8 mouse cellular contexts compared by ENCODE assay signal in genomic region chr4:86576120-86576541, GRCm38 (mm10). TPM values are rescaled to one million over a fixed set of nuclear protein-coding genes. Genes with fewer than 3 reads are reported as not detected.
DNase-seq lines count a peak whose midpoint lies in the region; ATAC-seq lines count a peak whose summit lies in the region.

No protein-coding gene starts in this region.

- ATAC-seq in forebrain, embryonic 14.5 days, result peak; percentile 2; the same call in 1 of the 2 replicates
- ATAC-seq in kidney, embryonic 14.5 days (ENCODE audit: low FRiP score, low TSS enrichment), result no peak
- ATAC-seq in liver, embryonic 16.5 days (ENCODE audit: low read depth), result no peak

- no peaks in the 10 kb centered on the region for H3K27me3 ChIP-seq in forebrain, embryonic 14.5 days (replicated peaks; ENCODE audit: control insufficient read depth, insufficient read depth, low read length)
- H3K27me3 ChIP-seq in kidney, embryonic 14.5 days (ENCODE audit: control insufficient read depth, insufficient read depth, low read length), result no peaks in the 10 kb centered on the region
- H3K27me3 ChIP-seq in liver, embryonic 16.5 days (ENCODE audit: control insufficient read depth, insufficient read depth, low read depth, low read length), result no peaks in the 10 kb centered on the region

- H3K4me2 ChIP-seq in forebrain, embryonic 14.5 days (ENCODE audit: low read length), result peak overlapping the region; percentile 88
- H3K4me2 ChIP-seq in kidney, embryonic 14.5 days (replicated peaks; ENCODE audit: low read depth, low read length), result peak overlapping the region; percentile 65
- H3K4me2 ChIP-seq in liver, embryonic 16.5 days (ENCODE audit: low read depth, low read length), result peak overlapping the region; percentile 82

- peaks cover 17% of the 10 kb centered on the region for H3K36me3 ChIP-seq in forebrain, embryonic 14.5 days (ENCODE audit: control insufficient read depth, insufficient read depth, low read length)
- peaks cover 22% of the 10 kb centered on the region; the same call in 1 of the 2 replicates for H3K36me3 ChIP-seq in kidney, embryonic 14.5 days (ENCODE audit: control insufficient read depth, insufficient read depth, low read length)
- peaks cover 6% of the 10 kb centered on the region for H3K36me3 ChIP-seq in liver, embryonic 16.5 days (ENCODE audit: control insufficient read depth, insufficient read depth)

- peak overlapping the region; percentile 98 for H3K9ac ChIP-seq in forebrain, embryonic 14.5 days (ENCODE audit: low read length)
- H3K9ac ChIP-seq in kidney, embryonic 14.5 days (ENCODE audit: low read depth, low read length), result peak overlapping the region; percentile 95
- H3K9ac ChIP-seq in liver, embryonic 16.5 days (ENCODE audit: low read depth, low read length), result peak overlapping the region; percentile 86

- H3K9me3 ChIP-seq in forebrain, embryonic 14.5 days (replicated peaks; ENCODE audit: control insufficient read depth, low read length), result no peaks in the 10 kb centered on the region
- no peaks in the 10 kb centered on the region for H3K9me3 ChIP-seq in kidney, embryonic 14.5 days (ENCODE audit: control insufficient read depth, low read length)
- no peaks in the 10 kb centered on the region for H3K9me3 ChIP-seq in liver, embryonic 16.5 days (replicated peaks; ENCODE audit: control insufficient read depth, low read length)

- peak overlapping the region; percentile 96 for H3K27ac ChIP-seq in forebrain, embryonic 14.5 days (ENCODE audit: low read depth, low read length)
- peak overlapping the region; percentile 98 for H3K27ac ChIP-seq in kidney, embryonic 14.5 days (ENCODE audit: low read depth, low read length)
- H3K27ac ChIP-seq in liver, embryonic 16.5 days (ENCODE audit: low read length), result peak overlapping the region; percentile 96

- DNase-seq in right cerebral cortex, adult 18-20 months, result peak; percentile 48
- DNase-seq in right cerebral cortex, postnatal 25 days, result no peak
- DNase-seq in adipocyte (ENCODE audit: low spot score), result peak; percentile 36
- DNase-seq in forebrain, embryonic 14.5 days (ENCODE audit: low spot score), result peak; percentile 61
- DNase-seq in retina, postnatal 1 day, result peak; percentile 61
- no peak for DNase-seq in ovary, adult 18-20 months (ENCODE audit: low spot score)

- peak overlapping the region; percentile 89 for H3K4me3 ChIP-seq in forebrain, embryonic 14.5 days (ENCODE audit: low read depth, low read length)
- peak overlapping the region; percentile 89 for H3K4me3 ChIP-seq in kidney, embryonic 14.5 days (ENCODE audit: low read length)
- H3K4me3 ChIP-seq in liver, embryonic 16.5 days (ENCODE audit: low read depth, low read length), result peak overlapping the region; percentile 79

- WGBS in forebrain, embryonic 14.5 days, result under 1% methylated on average over 20 of the region's 20 CpGs
- under 1% methylated on average over 20 of the region's 20 CpGs for WGBS in kidney, embryonic 14.5 days
- under 1% methylated on average over 20 of the region's 20 CpGs for WGBS in liver, embryonic 16.5 days (ENCODE audit: insufficient replicate concordance)

- peaks cover 14% of the 10 kb centered on the region for H3K4me1 ChIP-seq in forebrain, embryonic 14.5 days (ENCODE audit: control insufficient read depth, insufficient read depth, low read length)
- H3K4me1 ChIP-seq in kidney, embryonic 14.5 days (ENCODE audit: control insufficient read depth, insufficient read depth, low read length), result peaks cover 14% of the 10 kb centered on the region
- peaks cover 22% of the 10 kb centered on the region for H3K4me1 ChIP-seq in liver, embryonic 16.5 days (ENCODE audit: control insufficient read depth, low read depth, low read length)

RNA-seq across cellular contexts. Expression of gene Rraga, which starts 0.7 kb away (rescaled TPM):
- polyA plus RNA-seq in forebrain, embryonic 14.5 days (2014; fragmentation: Nextera tagmentation; extraction: Ambion mirVana), result 126 and 132 TPM in 2 replicates
- 88.7 and 115 TPM in 2 replicates for polyA plus RNA-seq in kidney, embryonic 14.5 days (2014; fragmentation: Nextera tagmentation; extraction: Ambion mirVana)
- 33.8 and 37.8 TPM in 2 replicates for polyA plus RNA-seq in liver, embryonic 16.5 days (2015; fragmentation: Nextera tagmentation; extraction: Ambion mirVana)

RNA-seq across cellular contexts. Expression of gene Saxo1, which starts 18.0 kb away (rescaled TPM):
- not detected in 2 replicates for polyA plus RNA-seq in forebrain, embryonic 14.5 days (2014; fragmentation: Nextera tagmentation; extraction: Ambion mirVana)
- polyA plus RNA-seq in kidney, embryonic 14.5 days (2014; fragmentation: Nextera tagmentation; extraction: Ambion mirVana), result 0.11 and 0.12 TPM in 2 replicates
- polyA plus RNA-seq in liver, embryonic 16.5 days (2015; fragmentation: Nextera tagmentation; extraction: Ambion mirVana), result not detected in 2 replicates

RNA-seq across cellular contexts. Expression of gene Haus6, which starts 35.7 kb away (rescaled TPM):
- 11.5 and 12.7 TPM in 2 replicates for polyA plus RNA-seq in forebrain, embryonic 14.5 days (2014; fragmentation: Nextera tagmentation; extraction: Ambion mirVana)
- 17.4 and 27.7 TPM in 2 replicates for polyA plus RNA-seq in kidney, embryonic 14.5 days (2014; fragmentation: Nextera tagmentation; extraction: Ambion mirVana)
- polyA plus RNA-seq in liver, embryonic 16.5 days (2015; fragmentation: Nextera tagmentation; extraction: Ambion mirVana), result 10.5 and 11.2 TPM in 2 replicates

Comparison
In these comparisons a context has a peak if more than half of its experiments do, and no peak if none do; other contexts are left out.
1. DNase-seq: peak in right cerebral cortex, adult 18-20 months (single experiment), adipocyte (single experiment), forebrain, embryonic 14.5 days (single experiment) and retina, postnatal 1 day (single experiment); none in right cerebral cortex, postnatal 25 days (single experiment) and ovary, adult 18-20 months (single experiment).
2. Peak in every context shown above with its lines, with median percentiles within 50 percentile points of each other: H3K27ac ChIP-seq, H3K4me2 ChIP-seq, H3K4me3 ChIP-seq and H3K9ac ChIP-seq.